Mouse (Mus musculus) monocyte, adult 2 months (primary cell): ENCODE data around the gene H1f0.
"Not testable (repeated sequence)": the region's sequence is repeated elsewhere in the genome, so short reads cannot be mapped to it uniquely, and the experiment has no call there.

Experiments used
- DNase-seq, 2 experiments: peaks; one replicate each; pipeline ENCODE4 v3.0.0; 2022; ENCODE audit warnings: low spot score in 2 of 2, low read depth in 1 of 2

The H1f0 gene

GRCm38 (mm10) chr15:79003079-79003478, 25.2 kb upstream of the H1f0 start:
- DNase-seq: no peak

- DNase-seq: no peak
These were observed 22.7 kb upstream of the H1f0 start for GRCm38 (mm10) chr15:79005581-79005980.

- no peak for DNase-seq
These were observed 21.6 kb upstream of the H1f0 start for GRCm38 (mm10) chr15:79006638-79007037.

GRCm38 (mm10) chr15:79007059-79007458, 21.2 kb upstream of the H1f0 start:
- no peak for DNase-seq

GRCm38 (mm10) chr15:79007836-79008235, 20.4 kb upstream of the H1f0 start:
- not testable (repeated sequence) for DNase-seq

GRCm38 (mm10) chr15:79009734-79010133, 18.5 kb upstream of the H1f0 start:
- no peak for DNase-seq

- DNase-seq: no peak
These were observed 16.7 kb upstream of the H1f0 start for GRCm38 (mm10) chr15:79011550-79011949.

GRCm38 (mm10) chr15:79013382-79013781, 14.9 kb upstream of the H1f0 start:
- no peak for DNase-seq

- no peak for DNase-seq
These were observed 10.1 kb upstream of the H1f0 start for GRCm38 (mm10) chr15:79018191-79018590.

- DNase-seq: no peak
These were observed 9.4 kb upstream of the H1f0 start for GRCm38 (mm10) chr15:79018886-79019285.

- DNase-seq: no peak
These were observed 5.5 kb upstream of the H1f0 start for GRCm38 (mm10) chr15:79022671-79023230.

GRCm38 (mm10) chr15:79023366-79023765, 4.9 kb upstream of the H1f0 start:
- no peak for DNase-seq

- no peak for DNase-seq
These were observed 2.5 kb upstream of the H1f0 start for GRCm38 (mm10) chr15:79025687-79026308.

GRCm38 (mm10) chr15:79026511-79027290, 1.5 kb upstream of the H1f0 start:
- no peak for DNase-seq

GRCm38 (mm10) chr15:79027291-79028205, 702 bp upstream of the H1f0 start:
- DNase-seq: no peak

GRCm38 (mm10) chr15:79028823-79029484, 704 bp downstream of the H1f0 start:
- no peak for DNase-seq

GRCm38 (mm10) chr15:79029519-79030241, 1.4 kb downstream of the H1f0 start:
- DNase-seq: no peak

- DNase-seq: peak in 1 of 2 experiments; percentile 43
These were observed 2.5 kb downstream of the H1f0 start for GRCm38 (mm10) chr15:79030551-79031435.

GRCm38 (mm10) chr15:79031908-79032307, 3.7 kb downstream of the H1f0 start:
- not testable (repeated sequence) for DNase-seq
